Mouse (Mus musculus) CH12.LX (cell line): ENCODE measurements at regions not wholly inside any gene's neighbourhood (a gene's known extent, or its start where the extent isn't known, plus 50 kb on each side); places are given as distances from the start of the nearest gene placed in this dataset.

Source experiments
- DNase-seq: peaks from one replicate; pipeline ENCODE4 v3.0.0-alpha.2; 2013; ENCODE audit errors: extremely low read depth
- H3K27ac ChIP-seq: 2 replicates; pipeline ENCODE4 v1.5.1; 2012; ENCODE audit warnings: low read depth, mild to moderate bottlenecking, control low read depth, moderate library complexity; ENCODE audit not compliant: insufficient read depth
- H3K27me3 ChIP-seq: replicated peaks from 2 replicates; pipeline ENCODE3; 2012; ENCODE audit warnings: inconsistent platforms
- H3K36me3 ChIP-seq, 2 experiments: replicated peaks in 1 of 2; 2 replicates each; pipeline versions ENCODE3 to v1.6.1; 2012; ENCODE audit warnings: inconsistent platforms in 1 of 2, low read length in 1 of 2, mild to moderate bottlenecking in 1 of 2, mixed read lengths in 1 of 2, moderate library complexity in 1 of 2; ENCODE audit not compliant: control insufficient read depth in 1 of 2, insufficient read depth in 1 of 2
- H3K4me1 ChIP-seq, 2 experiments: 2 replicates each; pipeline ENCODE4 v1.6.1; 2012; ENCODE audit warnings: inconsistent platforms in 1 of 2, moderate library complexity in 1 of 2; ENCODE audit not compliant: insufficient read depth in 2 of 2, control insufficient read depth in 1 of 2
- H3K4me2 ChIP-seq: 2 replicates; pipeline ENCODE4 v1.6.1; 2012; ENCODE audit warnings: low read depth, mild to moderate bottlenecking, control low read depth; ENCODE audit not compliant: poor library complexity, insufficient read depth, severe bottlenecking
- H3K4me3 ChIP-seq, 3 experiments: fragments of 150-350 bp in 1 of 3; sonication (generic) in 1 of 3; replicated peaks in 1 of 3; 2 replicates each; pipeline versions ENCODE3 to v1.5.1; 2011 to 2012; ENCODE audit warnings: low read depth in 2 of 3, low read length in 2 of 3, mild to moderate bottlenecking in 2 of 3, moderate library complexity in 2 of 3, control low read depth in 1 of 3, improper control_type of control experiment in 1 of 3, inconsistent platforms in 1 of 3, mixed read lengths in 1 of 3; ENCODE audit not compliant: poor library complexity in 1 of 3
- H3K79me2 ChIP-seq: replicated peaks from 2 replicates; pipeline ENCODE4 v1.6.1; 2012; ENCODE audit warnings: mild to moderate bottlenecking, moderate library complexity; ENCODE audit not compliant: control insufficient read depth, poor library complexity, insufficient read depth, severe bottlenecking; ENCODE audit errors: extremely low read depth
- H3K9ac ChIP-seq: 2 replicates; pipeline ENCODE4 v1.6.1; 2012; ENCODE audit warnings: low read depth, mild to moderate bottlenecking, control low read depth, moderate library complexity; ENCODE audit not compliant: insufficient read depth
- H3K9me3 ChIP-seq: replicated peaks from 2 replicates; pipeline ENCODE3; 2012; ENCODE audit warnings: low read length, inconsistent platforms, mixed read lengths
- BHLHE40 ChIP-seq: IDR thresholded peaks from 2 replicates; pipeline ENCODE4 v1.6.1; 2011; ENCODE audit warnings: mild to moderate bottlenecking, low read depth, low read length, improper control_type of control experiment
- CHD1 ChIP-seq: IDR thresholded peaks from 2 replicates; pipeline ENCODE4 v1.6.1; 2012; ENCODE audit warnings: low read depth, low read length, improper control_type of control experiment, inconsistent platforms
- CHD2 ChIP-seq: IDR thresholded peaks from 2 replicates; pipeline ENCODE4 v1.6.1; 2011; ENCODE audit warnings: low read length, improper control_type of control experiment
- E2F4 ChIP-seq: IDR thresholded peaks from 2 replicates; pipeline ENCODE4 v1.6.1; 2011; ENCODE audit warnings: low read depth, low read length, improper control_type of control experiment; ENCODE audit not compliant: insufficient replicate concordance
- ELF1 ChIP-seq: IDR thresholded peaks from 2 replicates; pipeline ENCODE4 v1.6.1; 2014; ENCODE audit warnings: low read depth, mild to moderate bottlenecking, inconsistent platforms, low read length, improper control_type of control experiment
- HCFC1 ChIP-seq: IDR thresholded peaks from 2 replicates; pipeline ENCODE4 v1.6.1; 2012; ENCODE audit warnings: low read depth, mild to moderate bottlenecking, inconsistent platforms, low read length, improper control_type of control experiment
- JUN ChIP-seq: IDR thresholded peaks from 2 replicates; pipeline ENCODE4 v1.6.1; 2011; ENCODE audit warnings: low read depth, mild to moderate bottlenecking, low read length, improper control_type of control experiment, moderate library complexity; ENCODE audit not compliant: insufficient read depth
- KAT2A ChIP-seq: IDR thresholded peaks from 2 replicates; pipeline ENCODE4 v1.6.1; 2012; ENCODE audit warnings: low read length, improper control_type of control experiment, inconsistent platforms; ENCODE audit not compliant: insufficient replicate concordance
- MAX ChIP-seq: IDR thresholded peaks from 2 replicates; pipeline ENCODE4 v1.6.1; 2011; ENCODE audit warnings: low read length, improper control_type of control experiment
- MAZ ChIP-seq: IDR thresholded peaks from 2 replicates; pipeline ENCODE4 v1.6.1; 2012; ENCODE audit warnings: low read depth, mild to moderate bottlenecking, inconsistent platforms, low read length, improper control_type of control experiment, moderate library complexity
- NELFE ChIP-seq: IDR thresholded peaks from 2 replicates; pipeline ENCODE4 v1.6.1; 2011; ENCODE audit warnings: low read depth, low read length, improper control_type of control experiment
- PAX5 ChIP-seq: IDR thresholded peaks from 2 replicates; pipeline ENCODE4 v1.6.1; 2012; ENCODE audit warnings: low read length, inconsistent platforms, mixed read lengths
- POLR2A ChIP-seq: IDR thresholded peaks from 2 replicates; pipeline ENCODE4 v1.6.1; 2011; ENCODE audit warnings: low read depth, mild to moderate bottlenecking, improper control_type of control experiment, low read length
- POLR2AphosphoS2 ChIP-seq: IDR thresholded peaks from 2 replicates; pipeline ENCODE4 v1.6.1; 2011; ENCODE audit warnings: low read depth, low read length, improper control_type of control experiment
- RAD21 ChIP-seq: IDR thresholded peaks from 2 replicates; pipeline ENCODE4 v1.6.1; 2011; ENCODE audit warnings: low read depth, mild to moderate bottlenecking, low read length, improper control_type of control experiment, moderate library complexity
- SIN3A ChIP-seq: IDR thresholded peaks from 2 replicates; pipeline ENCODE4 v1.6.1; 2012; ENCODE audit warnings: low read length, improper control_type of control experiment, inconsistent platforms
- SMC3 ChIP-seq: IDR thresholded peaks from 2 replicates; pipeline ENCODE4 v1.6.1; 2011; ENCODE audit warnings: low read depth, low read length, improper control_type of control experiment
- UBTF ChIP-seq: IDR thresholded peaks from 2 replicates; pipeline ENCODE4 v1.6.1; 2012; ENCODE audit warnings: low read depth, mild to moderate bottlenecking, inconsistent platforms, low read length, improper control_type of control experiment, moderate library complexity
- USF1 ChIP-seq: IDR thresholded peaks from 2 replicates; pipeline ENCODE4 v1.6.1; 2014; ENCODE audit warnings: low read depth, mild to moderate bottlenecking, inconsistent platforms, low read length, improper control_type of control experiment
- ZKSCAN1 ChIP-seq: IDR thresholded peaks from 2 replicates; pipeline ENCODE4 v1.6.1; 2012; ENCODE audit warnings: low read depth, inconsistent platforms, low read length, improper control_type of control experiment, borderline replicate concordance
- ZNF384 ChIP-seq: IDR thresholded peaks from 2 replicates; pipeline ENCODE4 v1.6.1; 2012; ENCODE audit warnings: low read depth, low read length, improper control_type of control experiment, inconsistent platforms
- dilution Hi-C: fragments of 300-500 bp; cut with MboI; formaldehyde crosslinking; loops from 2 replicates; pipeline ENCODE4 v1.14.3; 2020; ENCODE audit warnings: low sequenced_read_pairs; ENCODE audit not compliant: extremely low pct_unique_long_range_greater_than_20kb, extremely low pct_ligation_motif_present
- in situ Hi-C: fragments of 300-500 bp; cut with MboI; formaldehyde crosslinking; loops from 3 replicates; pipeline ENCODE4 v1.14.3; 2019; ENCODE audit warnings: low sequenced_read_pairs, low pct_ligation_motif_present, low pct_unique_long_range_greater_than_20kb, mixed read lengths

DNA sequence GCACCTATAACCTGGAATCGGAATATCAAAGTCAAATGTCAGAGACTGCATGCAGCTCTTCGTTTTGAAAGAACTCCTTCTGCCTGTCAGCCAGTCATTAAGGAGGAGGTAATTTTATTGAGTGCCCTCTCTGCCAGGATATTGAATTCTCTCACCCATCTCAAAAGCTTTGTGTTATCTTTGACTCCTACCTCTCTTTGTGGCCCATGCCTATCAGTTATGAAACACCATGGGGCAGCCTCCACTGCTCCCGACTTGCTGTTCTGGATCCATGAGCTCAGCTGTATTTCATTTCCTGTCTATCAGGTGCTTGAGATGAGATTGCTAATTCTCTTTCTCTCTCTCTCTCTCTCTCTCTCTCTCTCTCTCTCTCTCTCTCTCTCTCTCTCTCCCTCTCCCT is 955.7 kb upstream of the Tenm2 start:
- Histone ChIP-seq H3K36me3 (no peaks in the 10 kb centered on the region), H3K4me3 (no peak overlapping the region), H3K4me2 (no peak overlapping the region)
- DNase-seq = no peak
- no peak for TF ChIP-seq RAD21
- no peak for TF ChIP-seq MAZ
- TF ChIP-seq, all 38 proteins: peak for 0
- no peaks in the 10 kb centered on the region for H3K27me3 ChIP-seq
- dilution Hi-C loops = no loop called here
- in situ Hi-C loops = no loop called here
- H3K79me2 ChIP-seq = no peaks in the 10 kb centered on the region
- peaks cover 29% of the 10 kb centered on the region for H3K9me3 ChIP-seq
- H3K4me1 ChIP-seq = no peaks in the 10 kb centered on the region
- H3K9ac ChIP-seq = no peak overlapping the region
- no peak overlapping the region for H3K27ac ChIP-seq

DNA sequence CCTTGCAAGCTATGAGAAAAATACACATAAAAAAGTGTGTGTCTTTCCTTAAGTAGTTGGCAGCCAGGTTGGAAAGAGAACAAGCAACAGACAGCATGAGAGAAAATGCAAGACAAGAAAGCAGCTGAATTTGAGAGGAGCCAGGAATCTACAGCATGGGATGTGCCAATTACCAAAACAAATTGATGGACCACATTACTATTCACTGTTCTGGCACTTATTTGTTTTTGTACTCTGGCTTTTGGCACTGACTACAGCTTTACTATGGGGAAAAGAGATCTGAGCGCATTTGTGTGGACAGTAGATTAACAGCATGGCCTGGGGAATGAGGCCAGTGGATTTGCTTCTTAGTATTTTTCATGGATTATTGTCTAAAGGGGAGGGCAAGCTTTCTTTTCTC is 935.0 kb upstream of the Tenm2 start:
- DNase-seq = no peak
- in situ Hi-C loops (no loop called here), dilution Hi-C loops (no loop called here)
- Histone ChIP-seq H3K27me3 (no peaks in the 10 kb centered on the region), H3K9ac (no peak overlapping the region), H3K36me3 (no peaks in the 10 kb centered on the region), H3K9me3 (peaks cover 30% of the 10 kb centered on the region), H3K4me2 (no peak overlapping the region), H3K4me1 (no peaks in the 10 kb centered on the region), H3K27ac (no peak overlapping the region), H3K4me3 (no peak overlapping the region), H3K79me2 (no peaks in the 10 kb centered on the region)
- TF ChIP-seq MAX = no peak
- TF ChIP-seq CHD1 = no peak
- TF ChIP-seq SMC3 = no peak
- no peak for TF ChIP-seq ZNF384
- TF ChIP-seq POLR2A = no peak
- TF ChIP-seq KAT2A = no peak
- no peak for TF ChIP-seq CHD2
- TF ChIP-seq E2F4 = no peak
- TF ChIP-seq POLR2AphosphoS2 = no peak
- no peak for TF ChIP-seq PAX5
- no peak for TF ChIP-seq ZKSCAN1
- TF ChIP-seq ELF1 = no peak
- no peak for TF ChIP-seq SIN3A

DNA sequence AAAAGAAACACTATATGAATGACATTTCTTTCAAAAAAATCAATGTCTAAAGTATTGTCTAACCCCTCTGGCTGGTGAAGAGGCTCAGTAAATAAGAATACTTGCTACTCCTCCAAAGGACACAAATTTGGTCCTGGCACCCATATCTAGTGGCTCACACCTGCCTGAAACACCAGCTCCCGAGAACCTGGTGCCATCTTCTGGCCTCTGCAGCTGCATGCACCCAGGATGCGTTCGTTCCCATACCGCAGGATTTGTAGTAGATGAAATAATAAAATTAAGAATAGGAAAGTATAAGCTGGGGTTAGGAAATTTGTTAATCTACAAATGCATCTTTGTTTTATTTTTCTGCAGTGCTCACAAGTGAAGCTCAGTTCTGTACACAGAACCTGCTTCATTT is 922.5 kb upstream of the Tenm2 start:
- no peak overlapping the region for H3K27ac ChIP-seq
- no peak overlapping the region for H3K4me2 ChIP-seq
- no peaks in the 10 kb centered on the region for H3K36me3 ChIP-seq
- H3K9me3 ChIP-seq = peaks cover 38% of the 10 kb centered on the region
- H3K79me2 ChIP-seq = no peaks in the 10 kb centered on the region
- TF ChIP-seq USF1 (no peak), NELFE (no peak), HCFC1 (no peak), BHLHE40 (no peak), JUN (no peak), MAZ (no peak), CHD1 (no peak), UBTF (no peak)
- no peak overlapping the region for H3K9ac ChIP-seq
- H3K27me3 ChIP-seq = no peaks in the 10 kb centered on the region
- no peaks in the 10 kb centered on the region for H3K4me1 ChIP-seq
- DNase-seq = no peak
- in situ Hi-C loops = no loop called here
- H3K4me3 ChIP-seq = no peak overlapping the region
- dilution Hi-C loops = no loop called here
